In the genomic region with DNA sequence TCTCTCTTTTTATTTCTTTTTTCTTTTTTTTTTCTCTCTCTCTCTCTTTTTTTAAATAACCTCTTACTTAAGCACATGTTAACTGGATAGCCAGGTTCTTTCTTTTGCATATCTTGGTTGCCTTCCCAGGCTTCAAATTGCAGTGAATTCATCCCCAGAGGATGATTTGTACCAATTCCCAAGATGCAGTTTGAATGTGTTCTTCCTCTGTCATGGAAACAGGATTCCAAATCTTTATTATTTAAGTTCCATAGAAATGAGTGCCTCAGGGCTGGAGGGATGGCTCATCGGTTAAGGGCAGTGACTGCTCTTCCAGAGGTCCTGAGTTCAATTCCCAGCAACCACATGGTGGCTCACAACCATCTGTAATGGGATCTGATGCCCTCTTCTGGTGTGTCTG, we compare ENCODE assay signal across 20 mouse cellular contexts.
A peak's percentile ranks its signal among the peaks of the same experiment; 100 is the strongest.
DNase-seq lines count a peak whose midpoint lies in the region; TF ChIP-seq lines count a peak whose summit lies in the region.
"Had no signal": no experiment of that assay in that cellular context is flagged by ENCODE, and none has a peak within 500 bp of the region (broad histone marks: within the 10 kb centered on the region; RNA-seq: fewer than 3 reads in every experiment).

No protein-coding gene starts in this region.

- TF ChIP-seq CTCF in gastrocnemius, adult 2 months (IDR thresholded peaks at IDR 0.05): no peak
- TF ChIP-seq CTCF in layer of hippocampus, adult 2 months (conservative IDR thresholded peaks at IDR 0.05): 0 out of 2 replicates have a peak, but pooled peaks have one; percentile 18

- intact Hi-C loops in gastrocnemius, adult 2 months (cut with DNase I): loop anchor here (5.0 kb wide), 2 partner anchors 77 to 173 kb away; no protein-coding TSS in a partner anchor

- DNase-seq in gastrocnemius, adult 2 months: no peak
- DNase-seq in gastrocnemius, postnatal 10 days: no peak
- no peak for DNase-seq in layer of hippocampus, adult 2 months (ENCODE audit: low spot score in 2 of 2)
- DNase-seq in layer of hippocampus, postnatal 10 days (ENCODE audit: low spot score in 2 of 2): no peak
- DNase-seq in 3T3-L1 (ENCODE audit: low read depth, low spot score) (peak; percentile 62), NIH3T3 (ENCODE audit: low read depth) (peak; percentile 72)
- DNase-seq in Muller cell, postnatal 12 days (ENCODE audit: inconsistent ontology term): no peak
- no peak for DNase-seq in right cerebral cortex, adult 18-20 months
- DNase-seq: adrenal gland, adult 2 months; adrenal gland, adult 8-10 months; adrenal gland, postnatal 10 days; adrenal gland, postnatal 14 days; adrenal gland, postnatal 25 days; adrenal gland, postnatal 36 days; B cell, adult 2 months; cerebellum, adult 11 months; cerebellum, adult 11-12 months; cerebellum, adult 18-20 months; cerebellum, adult 2 months; cerebellum, adult 8-10 months had no signal

- H3K4me3 ChIP-seq in gastrocnemius, adult 2 months: no peak overlapping the region
- no peak overlapping the region for H3K4me3 ChIP-seq in layer of hippocampus, adult 2 months

- H3K27ac ChIP-seq in gastrocnemius, adult 2 months: peak overlapping the region; percentile 89; the same call in 1 of the 2 replicates
- H3K27ac ChIP-seq in layer of hippocampus, adult 2 months: no peak overlapping the region

Comparison
In these comparisons a context has a peak if more than half of its experiments do, and no peak if none do; other contexts are left out.
1. DNase-seq: peak in 3T3-L1 (single experiment) and NIH3T3 (single experiment); none in gastrocnemius, adult 2 months (single experiment), gastrocnemius, postnatal 10 days (single experiment), layer of hippocampus, adult 2 months (0 of 2), layer of hippocampus, postnatal 10 days (0 of 2), Muller cell, postnatal 12 days (single experiment) and right cerebral cortex, adult 18-20 months (single experiment).